Mouse (Mus musculus): ENCODE measurements around the gene Ccdc85b.
"Not testable (repeated sequence)": the region's sequence is repeated elsewhere in the genome, so short reads cannot be mapped to it uniquely, and the experiment has no call there.

Gene Ccdc85b

GRCm38 (mm10) chr19:5457746-5458442, at the start of gene Ccdc85b:
Gene Ccdc85b (minus strand): TSS chr19:5457894.
- DNase-seq (ENCODE audit: low spot score in 2 of 2) = no peak

- no peak for DNase-seq (ENCODE audit: low spot score in 2 of 2)
Measured at GRCm38 (mm10) chr19:5503687-5504086, 46.0 kb upstream of the Ccdc85b start, which contains the start of gene 1700020D05Rik. Gene 1700020D05Rik (minus strand): TSS chr19:5503787.

- no peak for DNase-seq (ENCODE audit: low spot score in 2 of 2)
Measured at GRCm38 (mm10) chr19:5500330-5500875, 42.7 kb upstream of the Ccdc85b start.

GRCm38 (mm10) chr19:5496052-5496370, 38.3 kb upstream of the Ccdc85b start:
- no peak for DNase-seq (ENCODE audit: low spot score in 2 of 2)

GRCm38 (mm10) chr19:5495353-5496051, 37.8 kb upstream of the Ccdc85b start:
- DNase-seq (ENCODE audit: low spot score in 2 of 2) = no peak

GRCm38 (mm10) chr19:5494314-5494713, 36.6 kb upstream of the Ccdc85b start:
- no peak for DNase-seq (ENCODE audit: low spot score in 2 of 2)

- DNase-seq (ENCODE audit: low spot score in 2 of 2) = not testable (repeated sequence)
Measured at GRCm38 (mm10) chr19:5493301-5493721, 35.6 kb upstream of the Ccdc85b start.

- no peak for DNase-seq (ENCODE audit: low spot score in 2 of 2)
Measured at GRCm38 (mm10) chr19:5492641-5493040, 34.9 kb upstream of the Ccdc85b start.

- peak; percentile 82 to 86 for DNase-seq (ENCODE audit: low spot score in 2 of 2)
Measured at GRCm38 (mm10) chr19:5490898-5491708, 33.4 kb upstream of the Ccdc85b start.

- peak; percentile 95 to 97 for DNase-seq (ENCODE audit: low spot score in 2 of 2)
Measured at GRCm38 (mm10) chr19:5490313-5490897, 32.7 kb upstream of the Ccdc85b start, which contains the start of gene Cfl1. Gene Cfl1 (plus strand): TSS chr19:5490455.

GRCm38 (mm10) chr19:5489721-5490120, 32.0 kb upstream of the Ccdc85b start:
- DNase-seq (ENCODE audit: low spot score in 2 of 2) = not testable (repeated sequence)

- peak; percentile 96 to 98 for DNase-seq (ENCODE audit: low spot score in 2 of 2)
Measured at GRCm38 (mm10) chr19:5488878-5489571, 31.3 kb upstream of the Ccdc85b start.

- DNase-seq (ENCODE audit: low spot score in 2 of 2) = peak; percentile 93 to 95
Measured at GRCm38 (mm10) chr19:5487768-5488550, 30.3 kb upstream of the Ccdc85b start, which contains the start of gene Mus81. Gene Mus81 (minus strand): TSS chr19:5488402.

GRCm38 (mm10) chr19:5486771-5487170, 29.1 kb upstream of the Ccdc85b start:
- DNase-seq (ENCODE audit: low spot score in 2 of 2) = no peak

GRCm38 (mm10) chr19:5486286-5486685, 28.6 kb upstream of the Ccdc85b start:
- no peak for DNase-seq (ENCODE audit: low spot score in 2 of 2)

GRCm38 (mm10) chr19:5485821-5486220, 28.1 kb upstream of the Ccdc85b start:
- no peak for DNase-seq (ENCODE audit: low spot score in 2 of 2)

- no peak for DNase-seq (ENCODE audit: low spot score in 2 of 2)
Measured at GRCm38 (mm10) chr19:5485371-5485770, 27.7 kb upstream of the Ccdc85b start.

GRCm38 (mm10) chr19:5484496-5484895, 26.8 kb upstream of the Ccdc85b start:
- DNase-seq (ENCODE audit: low spot score in 2 of 2) = no peak

- DNase-seq (ENCODE audit: low spot score in 2 of 2) = no peak
Measured at GRCm38 (mm10) chr19:5483386-5484359, 26.0 kb upstream of the Ccdc85b start.
